Mouse (Mus musculus) embryo, embryonic 9.5 days (tissue): ENCODE data around the gene Mon1b.

Experiments
- DNase-seq: peaks from one replicate; pipeline ENCODE4 v3.0.0-alpha.2; 2017; ENCODE audit errors: extremely low spot score

Gene Mon1b

GRCm38 (mm10) chr8:113634670-113635591 lies at the start of gene Mon1b:
Gene Mon1b, plus strand, starts transcription at chr8:113635587.
- peak; percentile 98 for DNase-seq

- DNase-seq = no peak
These were observed 37.0 kb upstream of the Mon1b start for GRCm38 (mm10) chr8:113598401-113598800.

GRCm38 (mm10) chr8:113632634-113633033 lies 2.8 kb upstream of the Mon1b start:
- peak; percentile 48 for DNase-seq

GRCm38 (mm10) chr8:113634161-113634560 lies 1.2 kb upstream of the Mon1b start:
- no peak for DNase-seq

GRCm38 (mm10) chr8:113635592-113636279 lies 349 bp downstream of the Mon1b start:
- DNase-seq = no peak

GRCm38 (mm10) chr8:113636280-113636628 lies 867 bp downstream of the Mon1b start:
- no peak for DNase-seq

- no peak for DNase-seq
These were observed 5.0 kb downstream of the Mon1b start for GRCm38 (mm10) chr8:113640357-113640756.

GRCm38 (mm10) chr8:113642926-113643325 lies 7.5 kb downstream of the Mon1b start, which contains the start of gene Syce1l:
Gene Syce1l, plus strand, starts transcription at chr8:113643213.
- DNase-seq = no peak

- DNase-seq = no peak
These were observed 8.3 kb downstream of the Mon1b start for GRCm38 (mm10) chr8:113643479-113644210.

- DNase-seq = no peak
These were observed 9.8 kb downstream of the Mon1b start for GRCm38 (mm10) chr8:113645220-113645619.

GRCm38 (mm10) chr8:113652450-113652849 lies 17.1 kb downstream of the Mon1b start:
- DNase-seq = no peak

GRCm38 (mm10) chr8:113653151-113653550 lies 17.8 kb downstream of the Mon1b start:
- DNase-seq = no peak

GRCm38 (mm10) chr8:113656154-113656553 lies 20.8 kb downstream of the Mon1b start:
- DNase-seq = no peak

GRCm38 (mm10) chr8:113656681-113657298 lies 21.4 kb downstream of the Mon1b start:
- no peak for DNase-seq

GRCm38 (mm10) chr8:113660128-113660527 lies 24.7 kb downstream of the Mon1b start:
- DNase-seq = no peak

GRCm38 (mm10) chr8:113664544-113664943 lies 29.2 kb downstream of the Mon1b start:
- DNase-seq = peak; percentile 87

GRCm38 (mm10) chr8:113665036-113665435 lies 29.6 kb downstream of the Mon1b start:
- no peak for DNase-seq

GRCm38 (mm10) chr8:113665951-113666350 lies 30.6 kb downstream of the Mon1b start:
- no peak for DNase-seq

GRCm38 (mm10) chr8:113666714-113667432 lies 31.5 kb downstream of the Mon1b start:
- DNase-seq = no peak

GRCm38 (mm10) chr8:113669924-113670323 lies 34.5 kb downstream of the Mon1b start:
- DNase-seq = no peak
